Mouse (Mus musculus): ENCODE measurements around the gene Gchfr. TPM values are rescaled to one million over a fixed set of nuclear protein-coding genes. Genes with fewer than 3 reads are reported as not detected.

Gene Gchfr
- total and polyA plus RNA-seq, 2 experiments from 2014 or later, result 1.9 TPM; not detected in 1

- DNase-seq, result no peak
- peak; percentile 28; the same call in 1 of the 2 replicates for ATAC-seq
- Histone ChIP-seq H3K9me3 (ENCODE audit: low read length) (no peaks in the 10 kb centered on the region), H3K4me2 (ENCODE audit: low read depth) (no peak overlapping the region), H3K36me3 (ENCODE audit: insufficient read depth) (peaks cover 26% of the 10 kb centered on the region), H3K4me3 (ENCODE audit: low read depth, low read length) (no peak overlapping the region), H3K9ac (no peak overlapping the region), H3K27ac (ENCODE audit: low read depth, low read length) (no peak overlapping the region), H3K27me3 (ENCODE audit: insufficient read depth, low read length) (no peaks in the 10 kb centered on the region), H3K4me1 (ENCODE audit: insufficient read depth) (no peaks in the 10 kb centered on the region)
- no peak for TF ChIP-seq CTCF (IDR thresholded peaks at IDR 0.05; ENCODE audit: low read depth)
- WGBS, result 27% methylated on average over 13 of the region's 13 CpGs
Observed at GRCm38 (mm10) chr2:119172862-119173576, 5.4 kb downstream of the Gchfr start.

- ATAC-seq, result peak; percentile 30; the same call in 1 of the 2 replicates
Observed at GRCm38 (mm10) chr2:119173991-119174651, 6.5 kb downstream of the Gchfr start, which contains the start of gene Gm14137. Gm14137 (plus strand) TSS chr2:119174509.

GRCm38 (mm10) chr2:119174866-119175265 lies 7.3 kb downstream of the Gchfr start:
- Histone ChIP-seq H3K9ac (no peak overlapping the region), H3K27me3 (ENCODE audit: insufficient read depth, low read length) (no peaks in the 10 kb centered on the region), H3K9me3 (ENCODE audit: low read length) (no peaks in the 10 kb centered on the region), H3K4me1 (ENCODE audit: insufficient read depth) (no peaks in the 10 kb centered on the region), H3K4me2 (ENCODE audit: low read depth) (no peak overlapping the region), H3K4me3 (ENCODE audit: low read depth, low read length) (no peak overlapping the region), H3K36me3 (ENCODE audit: insufficient read depth) (peaks cover 43% of the 10 kb centered on the region), H3K27ac (ENCODE audit: low read depth, low read length) (no peak overlapping the region)
- 60% methylated on average over 14 of the region's 14 CpGs for WGBS
- no peak for DNase-seq
- no peak for TF ChIP-seq CTCF (IDR thresholded peaks at IDR 0.05; ENCODE audit: low read depth)
- ATAC-seq, result no peak

More at GRCm38 (mm10) chr2:119173991-119174651, 6.5 kb downstream of the Gchfr start, which contains the start of gene Gm14137:
- no peaks in the 10 kb centered on the region for H3K9me3 ChIP-seq (ENCODE audit: low read length)
- no peaks in the 10 kb centered on the region for H3K27me3 ChIP-seq (ENCODE audit: insufficient read depth, low read length)
- no peak for DNase-seq
- H3K4me2 ChIP-seq (ENCODE audit: low read depth), result no peak within 1 kb of the TSS
- H3K27ac ChIP-seq (ENCODE audit: low read depth, low read length), result no peak within 1 kb of the TSS
- WGBS, result 35% methylated on average over 8 of the region's 8 CpGs
- H3K36me3 ChIP-seq (ENCODE audit: insufficient read depth), result peaks cover 35% of the 10 kb centered on the region
- H3K9ac ChIP-seq, result no peak within 1 kb of the TSS
- no peak for TF ChIP-seq CTCF (IDR thresholded peaks at IDR 0.05; ENCODE audit: low read depth)
- H3K4me1 ChIP-seq (ENCODE audit: insufficient read depth), result no peaks in the 10 kb centered on the region
- H3K4me3 ChIP-seq (ENCODE audit: low read depth, low read length), result no peak within 1 kb of the TSS

GRCm38 (mm10) chr2:119175614-119176013 lies 8.0 kb downstream of the Gchfr start:
- DNase-seq (no peak), ATAC-seq (no peak)
- Histone ChIP-seq H3K4me1 (ENCODE audit: insufficient read depth) (no peaks in the 10 kb centered on the region), H3K4me3 (ENCODE audit: low read depth, low read length) (no peak overlapping the region), H3K36me3 (ENCODE audit: insufficient read depth) (peaks cover 50% of the 10 kb centered on the region), H3K4me2 (ENCODE audit: low read depth) (no peak overlapping the region), H3K9ac (no peak overlapping the region), H3K27ac (ENCODE audit: low read depth, low read length) (no peak overlapping the region), H3K27me3 (ENCODE audit: insufficient read depth, low read length) (no peaks in the 10 kb centered on the region), H3K9me3 (ENCODE audit: low read length) (no peaks in the 10 kb centered on the region)
- 78% methylated on average over 6 of the region's 6 CpGs for WGBS
- no peak for TF ChIP-seq CTCF (IDR thresholded peaks at IDR 0.05; ENCODE audit: low read depth)

GRCm38 (mm10) chr2:119176761-119177160 lies 9.2 kb downstream of the Gchfr start:
- no peak overlapping the region for H3K9ac ChIP-seq
- H3K9me3 ChIP-seq (ENCODE audit: low read length), result no peaks in the 10 kb centered on the region
- DNase-seq (no peak), ATAC-seq (no peak)
- peaks cover 53% of the 10 kb centered on the region for H3K36me3 ChIP-seq (ENCODE audit: insufficient read depth)
- no peak overlapping the region for H3K27ac ChIP-seq (ENCODE audit: low read depth, low read length)
- no peak for TF ChIP-seq CTCF (IDR thresholded peaks at IDR 0.05; ENCODE audit: low read depth)
- no peak overlapping the region for H3K4me2 ChIP-seq (ENCODE audit: low read depth)
- no peaks in the 10 kb centered on the region for H3K4me1 ChIP-seq (ENCODE audit: insufficient read depth)
- no peaks in the 10 kb centered on the region for H3K27me3 ChIP-seq (ENCODE audit: insufficient read depth, low read length)
- H3K4me3 ChIP-seq (ENCODE audit: low read depth, low read length), result no peak overlapping the region
- WGBS, result 62% methylated on average over 3 of the region's 3 CpGs

- no peaks in the 10 kb centered on the region for H3K27me3 ChIP-seq (ENCODE audit: insufficient read depth, low read length)
- peaks cover 46% of the 10 kb centered on the region for H3K36me3 ChIP-seq (ENCODE audit: insufficient read depth)
- no peak overlapping the region for H3K4me2 ChIP-seq (ENCODE audit: low read depth)
- H3K27ac ChIP-seq (ENCODE audit: low read depth, low read length), result no peak overlapping the region
- ATAC-seq (no peak), DNase-seq (no peak)
- TF ChIP-seq CTCF (IDR thresholded peaks at IDR 0.05; ENCODE audit: low read depth), result no peak
- no peaks in the 10 kb centered on the region for H3K9me3 ChIP-seq (ENCODE audit: low read length)
- 93% methylated on average over 5 of the region's 5 CpGs for WGBS
- no peak overlapping the region for H3K4me3 ChIP-seq (ENCODE audit: low read depth, low read length)
- no peaks in the 10 kb centered on the region for H3K4me1 ChIP-seq (ENCODE audit: insufficient read depth)
- H3K9ac ChIP-seq, result no peak overlapping the region
Observed at GRCm38 (mm10) chr2:119177384-119177939, 9.9 kb downstream of the Gchfr start.

- H3K36me3 ChIP-seq (ENCODE audit: insufficient read depth), result peaks cover 61% of the 10 kb centered on the region
- WGBS, result 82% methylated on average over 7 of the region's 7 CpGs
- no peak overlapping the region for H3K9ac ChIP-seq
- H3K27ac ChIP-seq (ENCODE audit: low read depth, low read length), result no peak overlapping the region
- H3K9me3 ChIP-seq (ENCODE audit: low read length), result no peaks in the 10 kb centered on the region
- no peaks in the 10 kb centered on the region for H3K4me1 ChIP-seq (ENCODE audit: insufficient read depth)
- DNase-seq (no peak), ATAC-seq (no peak)
- no peak overlapping the region for H3K4me3 ChIP-seq (ENCODE audit: low read depth, low read length)
- H3K27me3 ChIP-seq (ENCODE audit: insufficient read depth, low read length), result no peaks in the 10 kb centered on the region
- TF ChIP-seq CTCF (IDR thresholded peaks at IDR 0.05; ENCODE audit: low read depth), result no peak
- no peak overlapping the region for H3K4me2 ChIP-seq (ENCODE audit: low read depth)
Observed at GRCm38 (mm10) chr2:119182914-119183313, 15.3 kb downstream of the Gchfr start.
